Mouse (Mus musculus) kidney, adult 2 months (tissue): ENCODE measurements at regions not wholly inside any gene's neighbourhood (a gene's known extent, or its start where the extent isn't known, plus 50 kb on each side); places are given as distances from the start of the nearest gene placed in this dataset.

Experiments used
- CTCF ChIP-seq: fragments of 200-500 bp; conservative IDR thresholded peaks from 2 replicates; pipeline ENCODE4 v1.5.1; 2011; ENCODE audit warnings: low read depth, mild to moderate bottlenecking, control low read depth, low read length, moderate library complexity, mixed read lengths; ENCODE audit not compliant: insufficient read depth, insufficient read length
- POLR2A ChIP-seq: fragments of 200-500 bp; IDR thresholded peaks from one replicate; pipeline ENCODE4 v1.6.1; 2011; ENCODE audit warnings: low read depth, low read length, control low read depth

DNA sequence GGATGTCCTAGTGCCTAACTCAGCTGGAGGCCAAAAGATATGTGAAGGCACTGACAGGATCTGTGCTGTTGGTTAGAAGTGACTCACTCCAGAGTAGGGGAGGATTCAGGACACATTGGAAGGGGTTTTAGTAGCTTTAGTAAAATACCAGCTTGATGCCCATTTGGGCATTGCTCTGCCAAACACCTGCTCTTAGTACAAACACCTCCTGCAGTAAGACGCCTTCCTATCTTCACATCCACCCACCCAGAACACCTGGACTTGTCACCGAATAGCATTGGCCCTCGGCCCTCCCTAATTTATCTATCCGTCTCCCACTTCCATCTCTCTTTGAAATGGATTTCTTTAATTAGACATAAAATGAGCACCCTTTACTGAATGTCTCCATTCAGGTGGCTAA lies 430.9 kb upstream of the Tmpo start:
- TF ChIP-seq CTCF, result no peak
- TF ChIP-seq POLR2A, result no peak
